Mouse (Mus musculus) liver, embryonic 13.5 days (tissue): ENCODE measurements around the gene Fbxw9. TPM values are rescaled to one million over a fixed set of nuclear protein-coding genes. Genes with fewer than 3 reads are reported as not detected.

Source experiments
- ATAC-seq: fragments of 200-750 bp; cut with Nextera tagmentation; 2 replicates; pipeline ENCODE4 v1.8.0; 2017; ENCODE audit warnings: low read depth, mild to moderate bottlenecking, moderate number of reproducible peaks, moderate library complexity
- DNase-seq: peaks from one replicate; pipeline ENCODE4 v3.0.0; 2022
- H3K27ac ChIP-seq: fragments of 300-500 bp; sonication (generic); 2 replicates; pipeline ENCODE4 v1.5.1; 2015; ENCODE audit warnings: moderate library complexity, mild to moderate bottlenecking, inconsistent platforms
- H3K27me3 ChIP-seq: fragments of 300-500 bp; sonication (generic); 2 replicates; pipeline ENCODE4 v1.6.1; 2015; ENCODE audit warnings: mild to moderate bottlenecking, inconsistent platforms
- H3K36me3 ChIP-seq: fragments of 300-500 bp; sonication (generic); 2 replicates; pipeline ENCODE4 v1.6.1; 2015; ENCODE audit warnings: mild to moderate bottlenecking, inconsistent platforms
- H3K4me1 ChIP-seq: fragments of 300-500 bp; sonication (generic); replicated peaks from 2 replicates; pipeline ENCODE4 v1.6.1; 2015; ENCODE audit warnings: inconsistent platforms
- H3K4me2 ChIP-seq: fragments of 300-500 bp; sonication (generic); 2 replicates; pipeline ENCODE4 v1.6.1; 2015; ENCODE audit warnings: inconsistent platforms, mild to moderate bottlenecking, moderate library complexity
- H3K4me3 ChIP-seq: fragments of 300-500 bp; sonication (generic); replicated peaks from 2 replicates; pipeline ENCODE4 v1.5.1; 2015; ENCODE audit warnings: mild to moderate bottlenecking, inconsistent platforms
- H3K9ac ChIP-seq: fragments of 300-500 bp; sonication (generic); 2 replicates; pipeline ENCODE4 v1.6.1; 2015; ENCODE audit warnings: mild to moderate bottlenecking, inconsistent platforms
- H3K9me3 ChIP-seq: fragments of 300-500 bp; sonication (generic); replicated peaks from 2 replicates; pipeline ENCODE4 v1.6.1; 2016; ENCODE audit warnings: inconsistent platforms
- WGBS: fragments of 180-500 bp; shearing (Covaris S2); methylation state at CpG from one replicate; pipeline ENCODE4 v1.1.7; 2015; ENCODE audit not compliant: insufficient replicate concordance; 5-methylcytosine and 5-hydroxymethylcytosine counted together
- polyA plus RNA-seq: library from polyadenylated mRNA; unstranded; fragments of >200 nt; fragmentation: Nextera tagmentation; extraction: Ambion mirVana; gene quantifications from 2 replicates; pipeline ENCODE4 v1.2.1, GENCODE M21; 2015

The Fbxw9 gene
- polyA plus RNA-seq, 1 experiment from 2014 or later, result 9.0 TPM

DNA sequence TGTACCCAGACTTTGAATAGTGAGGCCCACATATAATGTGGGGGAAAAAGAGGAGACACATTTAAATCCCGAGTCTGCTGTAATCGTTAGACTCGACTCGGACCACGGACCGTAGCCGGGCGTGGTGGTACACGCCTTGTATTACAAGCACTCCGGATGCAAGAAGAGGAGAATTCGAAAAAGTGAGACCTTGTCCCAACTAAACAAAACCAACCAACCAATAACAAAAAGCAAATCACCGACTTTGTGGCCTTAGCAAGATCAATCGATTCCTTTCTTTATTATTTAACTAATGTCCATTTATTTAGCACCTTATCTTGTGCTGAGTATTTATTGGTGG is 32.4 kb upstream of the Fbxw9 start:
- peaks cover 59% of the 10 kb centered on the region for H3K4me1 ChIP-seq
- no peak for ATAC-seq
- peaks cover 55% of the 10 kb centered on the region for H3K36me3 ChIP-seq
- under 1% methylated on average over 13 of the region's 13 CpGs for WGBS
- no peak for DNase-seq
- peak overlapping the region; percentile 92 for H3K4me2 ChIP-seq
- H3K9ac ChIP-seq, result peak overlapping the region; percentile 100
- peak overlapping the region; percentile 97 for H3K27ac ChIP-seq
- H3K27me3 ChIP-seq, result no peaks in the 10 kb centered on the region
- no peaks in the 10 kb centered on the region for H3K9me3 ChIP-seq
- H3K4me3 ChIP-seq, result peak overlapping the region; percentile 100

DNA sequence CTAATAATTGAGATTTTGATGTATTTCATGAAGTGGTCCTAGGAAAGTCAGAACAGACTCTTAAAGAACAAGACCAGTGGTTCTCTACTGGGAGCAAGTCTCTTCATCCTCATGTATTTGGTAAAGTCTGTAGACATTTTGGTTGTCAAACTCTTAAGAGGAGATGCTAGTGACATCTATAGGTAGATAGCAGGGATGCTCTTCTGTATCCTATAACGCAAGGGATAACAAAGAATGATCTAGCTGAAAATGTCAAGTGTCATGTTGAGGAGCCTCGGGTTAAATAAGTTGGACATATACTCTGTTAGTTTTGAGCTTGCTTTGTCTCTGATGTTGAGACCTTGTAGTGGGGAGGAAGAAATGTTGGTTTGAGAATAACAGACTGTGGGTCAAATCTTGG is 31.9 kb upstream of the Fbxw9 start:
- Histone ChIP-seq H3K27me3 (no peaks in the 10 kb centered on the region), H3K9ac (peak overlapping the region; percentile 100), H3K4me3 (peak overlapping the region; percentile 100), H3K27ac (peak overlapping the region; percentile 97), H3K9me3 (no peaks in the 10 kb centered on the region), H3K4me2 (peak overlapping the region; percentile 92), H3K36me3 (peaks cover 55% of the 10 kb centered on the region), H3K4me1 (peaks cover 61% of the 10 kb centered on the region)
- ATAC-seq, result no peak
- DNase-seq, result no peak
- 22% methylated on average over 2 of the region's 2 CpGs for WGBS

DNA sequence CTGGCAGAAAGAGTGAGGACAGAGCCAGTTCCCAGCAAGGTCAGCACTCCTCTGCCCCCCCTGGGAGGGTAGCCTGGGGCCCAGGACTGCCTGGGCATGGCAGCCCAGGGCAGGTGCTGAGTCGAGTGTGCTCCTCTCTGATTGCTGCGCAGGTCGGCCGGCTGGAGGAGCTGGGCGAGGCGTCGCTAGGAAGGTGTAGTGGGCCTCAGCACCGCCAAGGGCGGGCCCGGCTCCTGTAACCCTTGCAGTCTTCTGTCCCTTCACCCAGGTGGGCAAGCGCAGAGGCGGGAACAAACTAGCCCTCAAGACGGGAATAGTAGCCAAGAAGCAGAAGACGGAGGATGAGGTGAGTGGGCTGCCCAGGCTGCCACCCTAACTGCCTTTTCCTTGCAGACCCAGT is 30.6 kb upstream of the Fbxw9 start:
- WGBS, result 85% methylated on average over 14 of the region's 14 CpGs
- Histone ChIP-seq H3K4me3 (peak overlapping the region; percentile 100), H3K4me1 (peaks cover 64% of the 10 kb centered on the region), H3K4me2 (peak overlapping the region; percentile 92), H3K9ac (peak overlapping the region; percentile 100; the same call in 1 of the 2 replicates), H3K27me3 (no peaks in the 10 kb centered on the region), H3K9me3 (no peaks in the 10 kb centered on the region), H3K36me3 (peaks cover 55% of the 10 kb centered on the region), H3K27ac (peak overlapping the region; percentile 97; the same call in 1 of the 2 replicates)
- ATAC-seq (no peak), DNase-seq (no peak)

DNA sequence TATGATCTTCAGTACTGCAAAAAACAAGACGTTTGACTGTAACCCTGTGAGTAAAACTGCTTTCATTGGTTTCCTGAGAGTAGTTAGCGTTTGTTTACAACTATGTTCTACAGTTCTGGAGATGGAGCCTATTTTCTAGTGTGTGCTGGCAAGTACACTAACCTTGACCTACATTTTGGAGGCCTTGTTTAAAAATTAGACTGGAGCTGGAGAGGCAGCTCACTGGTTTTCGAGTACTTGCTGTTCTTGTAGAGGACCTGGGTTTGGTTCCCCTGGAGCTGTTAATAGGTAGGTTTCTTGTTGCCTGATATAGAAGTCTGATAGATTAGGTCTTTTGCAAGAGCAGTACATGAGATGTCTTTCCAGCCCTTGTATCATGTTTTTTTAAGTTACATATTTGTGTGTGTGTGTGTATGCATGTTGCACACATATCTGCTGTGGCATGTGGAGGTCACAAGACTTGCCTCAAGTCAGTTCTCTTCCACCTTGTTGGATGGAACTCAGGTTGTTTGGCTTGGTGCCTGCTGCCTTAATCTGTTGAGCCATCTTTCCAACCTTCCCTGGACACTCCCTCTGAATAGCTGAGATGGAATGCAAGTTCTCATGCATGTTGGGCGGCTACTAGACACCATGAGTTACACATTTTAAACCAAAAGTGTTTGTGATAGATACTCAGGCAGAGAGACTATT is 27.1 kb upstream of the Fbxw9 start:
- 0 out of 2 replicates have a peak overlapping the region, but pooled peaks have one; percentile 12 for H3K9ac ChIP-seq
- no peak for DNase-seq
- no peak overlapping the region for H3K4me3 ChIP-seq
- H3K27ac ChIP-seq, result 0 out of 2 replicates have a peak overlapping the region, but pooled peaks have one; percentile 35
- no peak for ATAC-seq
- peaks cover 63% of the 10 kb centered on the region for H3K4me1 ChIP-seq
- H3K4me2 ChIP-seq, result no peak overlapping the region
- no peaks in the 10 kb centered on the region for H3K27me3 ChIP-seq
- H3K36me3 ChIP-seq, result peaks cover 55% of the 10 kb centered on the region
- 73% methylated on average over 4 of the region's 4 CpGs for WGBS
- H3K9me3 ChIP-seq, result no peaks in the 10 kb centered on the region

DNA sequence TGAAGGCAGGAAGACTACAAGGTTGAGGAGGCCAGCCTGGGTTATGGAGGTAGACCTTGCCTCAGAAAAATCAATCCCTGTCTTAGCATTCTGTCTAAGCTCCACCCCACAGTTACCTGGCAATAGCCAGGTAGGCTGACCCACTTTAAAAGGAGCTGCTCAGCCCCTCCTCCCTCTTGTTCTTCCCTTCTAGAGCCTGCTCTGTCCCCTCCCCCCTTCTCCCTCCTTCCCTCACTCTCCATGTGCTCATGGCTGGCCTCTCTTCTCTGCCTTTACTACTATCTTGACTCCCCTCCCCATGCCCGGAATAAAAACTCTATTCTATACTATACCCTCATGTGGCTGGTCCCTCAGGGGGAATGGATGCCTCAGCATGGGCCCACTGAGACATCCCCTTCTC is 26.0 kb upstream of the Fbxw9 start:
- Histone ChIP-seq H3K27ac (peak overlapping the region; percentile 51), H3K4me3 (no peak overlapping the region), H3K9ac (0 out of 2 replicates have a peak overlapping the region, but pooled peaks have one; percentile 29), H3K36me3 (peaks cover 50% of the 10 kb centered on the region), H3K4me1 (peaks cover 61% of the 10 kb centered on the region), H3K9me3 (no peaks in the 10 kb centered on the region), H3K27me3 (no peaks in the 10 kb centered on the region), H3K4me2 (peak overlapping the region; percentile 93)
- DNase-seq (no peak), ATAC-seq (no peak)
- 41% methylated on average over 1 of the region's 1 CpGs for WGBS

DNA sequence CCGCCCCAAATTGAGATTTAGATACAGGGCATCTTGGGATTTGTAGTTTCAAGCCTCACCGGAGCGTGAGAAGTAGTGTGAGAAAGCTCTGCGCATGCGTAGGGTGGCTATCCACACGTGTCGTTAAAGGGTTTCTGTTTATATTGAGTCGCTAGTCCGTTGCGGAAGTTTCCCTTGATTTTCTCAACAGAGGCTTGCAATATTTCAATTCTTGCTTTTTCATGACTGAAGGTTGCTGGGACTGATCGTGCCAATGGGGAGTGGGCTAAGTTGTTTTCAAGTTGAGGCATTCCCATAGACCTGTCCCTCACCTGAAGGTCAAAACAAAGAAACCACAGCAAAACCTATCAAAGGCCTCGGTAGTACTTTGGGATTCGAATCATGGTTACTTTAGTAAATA is 25.1 kb upstream of the Fbxw9 start:
- Histone ChIP-seq H3K9ac (peak overlapping the region; percentile 81), H3K4me1 (peaks cover 60% of the 10 kb centered on the region), H3K27ac (peak overlapping the region; percentile 88), H3K4me3 (peak overlapping the region; percentile 86), H3K27me3 (no peaks in the 10 kb centered on the region), H3K9me3 (no peaks in the 10 kb centered on the region), H3K4me2 (peak overlapping the region; percentile 93), H3K36me3 (peaks cover 44% of the 10 kb centered on the region)
- WGBS, result under 1% methylated on average over 13 of the region's 13 CpGs
- peak; percentile 61 for DNase-seq
- no peak for ATAC-seq

DNA sequence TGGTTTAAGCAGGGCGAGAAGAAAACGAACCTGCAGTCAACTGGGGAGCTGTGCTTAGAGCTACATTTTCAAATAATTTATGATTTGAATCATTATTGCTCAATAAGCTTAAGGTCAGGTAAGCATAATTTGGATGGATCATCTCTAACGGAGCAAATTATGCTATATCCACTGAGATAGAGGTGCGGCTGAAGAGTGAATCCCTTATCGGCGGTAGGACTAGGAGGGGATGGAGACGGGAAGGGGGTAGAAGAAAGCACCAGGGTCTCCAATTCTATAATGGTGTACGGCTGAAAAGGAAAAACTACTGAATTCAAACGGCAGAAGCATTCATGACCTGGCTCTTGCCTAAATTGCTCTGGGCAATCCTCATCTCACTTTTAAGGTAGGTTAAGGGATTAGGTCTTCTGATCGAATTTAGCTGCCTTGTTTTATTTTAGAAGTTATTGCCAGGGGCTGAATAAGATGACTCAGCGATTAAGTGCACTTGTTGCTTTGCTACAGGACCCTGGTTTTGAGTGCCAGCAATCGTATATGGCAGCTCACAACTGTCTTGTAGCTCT is 24.6 kb upstream of the Fbxw9 start:
- Histone ChIP-seq H3K9ac (peak overlapping the region; percentile 81), H3K27me3 (no peaks in the 10 kb centered on the region), H3K4me2 (peak overlapping the region; percentile 93), H3K36me3 (peaks cover 44% of the 10 kb centered on the region), H3K9me3 (no peaks in the 10 kb centered on the region), H3K27ac (peak overlapping the region; percentile 88), H3K4me1 (peaks cover 60% of the 10 kb centered on the region), H3K4me3 (peak overlapping the region; percentile 86)
- ATAC-seq (no peak), DNase-seq (no peak)
- WGBS, result 4% methylated on average over 12 of the region's 12 CpGs

DNA sequence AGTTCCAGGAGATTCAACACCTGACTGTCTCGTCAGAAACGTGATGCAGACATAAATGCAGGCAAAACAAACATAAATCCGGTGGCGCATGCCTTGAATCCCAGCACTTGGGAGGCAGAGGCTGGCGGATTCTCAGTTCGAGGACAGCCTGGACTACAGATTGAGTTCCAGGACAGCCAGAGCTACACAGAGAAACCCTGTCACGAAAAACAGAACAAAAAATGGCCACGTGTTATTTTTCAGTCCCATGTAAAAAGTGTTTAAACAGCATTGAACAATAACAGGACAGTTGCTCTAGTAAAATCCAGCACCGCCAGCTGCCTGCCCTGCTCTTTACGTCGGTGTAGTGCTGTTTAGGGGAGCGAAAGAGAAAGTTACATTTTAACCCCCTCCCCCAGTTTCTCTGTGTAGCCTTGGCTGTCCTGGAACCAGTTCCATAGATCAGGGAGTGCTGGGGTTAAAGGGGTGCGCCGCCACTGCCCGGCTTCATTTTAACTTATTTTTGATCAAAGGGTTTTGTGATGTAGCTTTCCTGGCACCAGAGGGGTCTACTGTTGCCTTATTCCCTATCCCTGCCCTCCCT is 24.0 kb upstream of the Fbxw9 start:
- Histone ChIP-seq H3K27me3 (no peaks in the 10 kb centered on the region), H3K27ac (peak overlapping the region; percentile 88), H3K9ac (peak overlapping the region; percentile 81), H3K9me3 (no peaks in the 10 kb centered on the region), H3K4me1 (peaks cover 64% of the 10 kb centered on the region), H3K36me3 (peaks cover 45% of the 10 kb centered on the region), H3K4me3 (peak overlapping the region; percentile 86), H3K4me2 (peak overlapping the region; percentile 93)
- ATAC-seq (0 out of 2 replicates have a peak, but pooled peaks have one; percentile 8), DNase-seq (peak; percentile 27)
- WGBS, result under 1% methylated on average over 15 of the region's 15 CpGs

DNA sequence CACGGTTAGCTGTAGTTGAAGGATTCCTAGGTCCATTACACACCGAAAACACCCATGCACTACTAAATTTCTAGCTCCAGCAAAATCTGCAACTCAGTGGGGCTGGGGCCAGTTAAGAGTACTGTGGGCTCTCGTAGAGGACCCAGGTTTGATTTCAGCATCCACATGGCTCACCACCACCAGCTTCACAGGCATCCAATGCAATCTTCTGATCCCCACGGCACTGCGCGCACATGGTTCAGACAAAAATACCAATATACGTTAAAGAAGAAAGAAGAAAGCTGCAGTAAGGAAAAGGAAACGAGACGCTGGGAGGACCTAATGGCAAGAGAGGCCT is 23.5 kb upstream of the Fbxw9 start:
- H3K27ac ChIP-seq, result peak overlapping the region; percentile 88
- H3K9me3 ChIP-seq, result no peaks in the 10 kb centered on the region
- H3K36me3 ChIP-seq, result peaks cover 45% of the 10 kb centered on the region
- ATAC-seq (peak; percentile 32), DNase-seq (no peak)
- H3K27me3 ChIP-seq, result no peaks in the 10 kb centered on the region
- H3K9ac ChIP-seq, result peak overlapping the region; percentile 81
- H3K4me2 ChIP-seq, result peak overlapping the region; percentile 93
- peaks cover 69% of the 10 kb centered on the region for H3K4me1 ChIP-seq
- H3K4me3 ChIP-seq, result peak overlapping the region; percentile 86
- 0% methylated on average over 9 of the region's 9 CpGs for WGBS

DNA sequence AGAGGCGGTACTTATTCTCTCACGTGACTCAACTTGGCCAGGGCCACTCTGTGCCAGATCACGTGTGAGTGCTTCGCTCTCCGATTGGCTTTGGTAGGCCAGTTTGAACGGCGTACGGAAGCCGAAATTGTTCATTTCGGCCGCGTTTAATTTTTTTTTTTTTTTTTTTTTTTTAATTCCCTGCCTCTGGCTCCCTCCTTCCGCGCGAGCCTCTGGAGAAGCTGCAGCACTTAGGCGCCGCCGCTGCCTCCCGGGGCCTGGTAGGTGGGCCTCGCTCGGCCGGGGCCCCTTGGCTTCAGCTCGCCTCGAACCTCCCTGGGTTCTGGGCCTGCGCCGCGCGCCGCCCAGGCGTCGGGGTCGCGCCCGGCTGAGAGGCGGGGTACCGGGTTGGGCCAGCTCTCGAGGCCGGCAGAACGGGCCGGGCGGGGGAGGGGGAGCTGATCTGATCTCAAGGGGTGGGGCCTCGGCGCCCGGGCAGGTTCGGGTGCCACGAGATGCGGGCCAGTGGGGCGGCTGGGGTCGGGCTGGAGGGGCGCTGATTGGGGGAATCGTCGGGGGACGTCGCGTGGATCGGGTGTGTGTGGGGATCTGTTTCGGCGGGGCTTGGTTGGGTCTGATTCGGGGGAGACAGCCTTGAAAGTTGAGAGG is 23.0 kb upstream of the Fbxw9 start, which contains the start of gene Tnpo2:
Tnpo2 (plus strand) TSS at position 198 of the 648 bp plus-strand sequence.
- DNase-seq (peak; percentile 86), ATAC-seq (peak; percentile 84)
- WGBS, result under 1% methylated on average over 59 of the region's 59 CpGs
- Histone ChIP-seq H3K27ac (peak within 1 kb of the TSS; percentile 97), H3K27me3 (no peaks in the 10 kb centered on the region), H3K9ac (peak within 1 kb of the TSS; percentile 93), H3K4me2 (peak within 1 kb of the TSS; percentile 93), H3K9me3 (no peaks in the 10 kb centered on the region), H3K4me3 (peak within 1 kb of the TSS; percentile 86), H3K36me3 (peaks cover 45% of the 10 kb centered on the region), H3K4me1 (peaks cover 73% of the 10 kb centered on the region)

DNA sequence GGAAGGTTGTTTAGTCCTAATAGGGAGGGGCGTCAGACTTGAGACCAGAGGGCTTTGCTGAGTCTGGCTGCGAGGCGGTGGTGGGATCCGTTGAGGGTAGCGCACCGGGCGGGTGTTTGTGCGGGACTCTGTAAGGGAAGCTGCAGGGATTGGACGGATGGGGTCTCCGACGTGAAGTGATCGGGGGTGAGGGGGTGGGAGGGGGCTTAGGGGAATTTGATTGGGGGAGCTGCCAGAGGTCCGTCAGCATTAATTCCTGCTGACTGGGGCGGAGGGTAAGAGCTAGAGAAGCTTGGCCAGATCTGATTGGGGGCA is 22.5 kb upstream of the Fbxw9 start:
- Histone ChIP-seq H3K4me2 (peak overlapping the region; percentile 93), H3K9me3 (no peaks in the 10 kb centered on the region), H3K9ac (peak overlapping the region; percentile 93), H3K27ac (peak overlapping the region; percentile 97), H3K36me3 (peaks cover 45% of the 10 kb centered on the region), H3K27me3 (no peaks in the 10 kb centered on the region), H3K4me1 (peaks cover 71% of the 10 kb centered on the region), H3K4me3 (peak overlapping the region; percentile 86)
- DNase-seq (no peak), ATAC-seq (peak; percentile 32)
- WGBS, result under 1% methylated on average over 14 of the region's 14 CpGs
